In genomic region chr19:16607634-16608033, GRCm38 (mm10) we compare ENCODE assay signal across 21 mouse cellular contexts.
A peak's percentile ranks its signal among the peaks of the same experiment; 100 is the strongest.
DNase-seq lines count a peak whose midpoint lies in the region; ATAC-seq and TF ChIP-seq lines count a peak whose summit lies in the region.
"Had no signal": no experiment of that assay in that cellular context is flagged by ENCODE, and none has a peak within 500 bp of the region (broad histone marks: within the 10 kb centered on the region; RNA-seq: fewer than 3 reads in every experiment).

No protein-coding gene starts in this region.

- no peaks in the 10 kb centered on the region; the same call in 1 of the 2 replicates for H3K4me1 ChIP-seq in heart, adult 2 months (ENCODE audit: control insufficient read depth, insufficient read depth, low read length)
- H3K4me1 ChIP-seq in stomach, postnatal 0 days (replicated peaks; ENCODE audit: control insufficient read depth, insufficient read depth) = no peaks in the 10 kb centered on the region
- H3K4me1 ChIP-seq in midbrain, embryonic 10.5 days = no peaks in the 10 kb centered on the region
- H3K4me1 ChIP-seq: embryonic facial prominence, embryonic 13.5 days; embryonic facial prominence, embryonic 15.5 days; forebrain, embryonic 10.5 days; forebrain, embryonic 12.5 days had no signal

- H3K27me3 ChIP-seq in heart, adult 2 months (ENCODE audit: control insufficient read depth, insufficient read depth, low read length) = no peaks in the 10 kb centered on the region
- no peaks in the 10 kb centered on the region for H3K27me3 ChIP-seq in stomach, postnatal 0 days (ENCODE audit: control insufficient read depth, insufficient read depth, low read length)
- no peaks in the 10 kb centered on the region for H3K27me3 ChIP-seq in midbrain, embryonic 10.5 days (ENCODE audit: low read depth, poor library complexity, severe bottlenecking)
- H3K27me3 ChIP-seq: embryonic facial prominence, embryonic 13.5 days; embryonic facial prominence, embryonic 15.5 days; forebrain, embryonic 12.5 days had no signal

- no peak overlapping the region for H3K9ac ChIP-seq in heart, adult 2 months (ENCODE audit: low read depth, low read length)
- no peak overlapping the region for H3K9ac ChIP-seq in stomach, postnatal 0 days (ENCODE audit: low read length)
- H3K9ac ChIP-seq: embryonic facial prominence, embryonic 13.5 days; embryonic facial prominence, embryonic 15.5 days; forebrain, embryonic 12.5 days had no signal

- peak; percentile 53; the same call in 1 of the 2 replicates for ATAC-seq in stomach, postnatal 0 days (ENCODE audit: low FRiP score, low TSS enrichment)
- ATAC-seq: forebrain, embryonic 14.5 days had no signal

- H3K4me3 ChIP-seq in heart, adult 2 months = no peak overlapping the region
- no peak overlapping the region for H3K4me3 ChIP-seq in stomach, postnatal 0 days (ENCODE audit: low read depth, low read length)
- no peak overlapping the region for H3K4me3 ChIP-seq in midbrain, embryonic 10.5 days
- H3K4me3 ChIP-seq: embryonic facial prominence, embryonic 13.5 days; embryonic facial prominence, embryonic 15.5 days; erythroblast, embryonic 14.5 days; forebrain, embryonic 10.5 days; forebrain, embryonic 12.5 days had no signal

- TF ChIP-seq CTCF in heart, adult 2 months (IDR thresholded peaks at IDR 0.05) = no peak
- TF ChIP-seq CTCF in stomach, postnatal 0 days (IDR thresholded peaks at IDR 0.05; ENCODE audit: low read depth) = no peak

- DNase-seq in heart, adult 11 months = peak; percentile 77
- no peak for DNase-seq in heart, adult 2 months
- DNase-seq in lung, postnatal 25 days (ENCODE audit: low spot score) = peak; percentile 26
- DNase-seq in lung, postnatal 14 days = no peak
- no peak for DNase-seq in stomach, postnatal 0 days (ENCODE audit: low spot score)
- no peak for DNase-seq in midbrain, embryonic 10.5 days (ENCODE audit: low spot score)
- DNase-seq: adrenal gland, adult 2 months; adrenal gland, postnatal 25 days; cerebellum, adult 11 months; cerebellum, adult 18-20 months; cerebellum, adult 8-10 months; cerebellum, adult 9-11 months; cerebellum, postnatal 14 days; cerebellum, postnatal 36 days; embryo, embryonic 11 days had no signal

- no peak for TF ChIP-seq EP300 in heart, adult 2 months (IDR thresholded peaks at IDR 0.05; ENCODE audit: insufficient read depth, low read depth, low read length)
- TF ChIP-seq EP300 in stomach, postnatal 0 days (optimal IDR thresholded peaks at IDR 0.05) = no peak

- no peaks in the 10 kb centered on the region for H3K36me3 ChIP-seq in heart, adult 2 months (ENCODE audit: control insufficient read depth, insufficient read depth, low read length)
- H3K36me3 ChIP-seq in stomach, postnatal 0 days (ENCODE audit: control insufficient read depth, insufficient read depth, low read length) = no peaks in the 10 kb centered on the region
- H3K36me3 ChIP-seq in midbrain, embryonic 10.5 days = no peaks in the 10 kb centered on the region
- H3K36me3 ChIP-seq: embryonic facial prominence, embryonic 13.5 days; embryonic facial prominence, embryonic 15.5 days; forebrain, embryonic 10.5 days; forebrain, embryonic 12.5 days had no signal

- 89% methylated on average over 6 of the region's 6 CpGs for WGBS in heart, adult 2 months
- 62% methylated on average over 6 of the region's 6 CpGs for WGBS in stomach, postnatal 0 days
- WGBS in midbrain, embryonic 10.5 days = 94% methylated on average over 6 of the region's 6 CpGs

- intact Hi-C loops in heart, adult 2 months (cut with DNase I) = no loop called here

- H3K79me2 ChIP-seq in heart, adult 2 months (replicated peaks; ENCODE audit: control insufficient read depth, insufficient read depth, low read length) = no peaks in the 10 kb centered on the region

- no peak overlapping the region for H3K27ac ChIP-seq in heart, adult 2 months
- H3K27ac ChIP-seq in stomach, postnatal 0 days (replicated peaks) = no peak overlapping the region
- H3K27ac ChIP-seq in midbrain, embryonic 10.5 days (replicated peaks) = no peak overlapping the region
- H3K27ac ChIP-seq: embryonic facial prominence, embryonic 13.5 days; embryonic facial prominence, embryonic 15.5 days; forebrain, embryonic 10.5 days; forebrain, embryonic 12.5 days had no signal

- no peak overlapping the region for H3K4me2 ChIP-seq in stomach, postnatal 0 days (replicated peaks; ENCODE audit: low read depth)
- H3K4me2 ChIP-seq: embryonic facial prominence, embryonic 13.5 days; embryonic facial prominence, embryonic 15.5 days; forebrain, embryonic 12.5 days had no signal

- no peaks in the 10 kb centered on the region for H3K9me3 ChIP-seq in stomach, postnatal 0 days (ENCODE audit: control insufficient read depth, low read length)
- H3K9me3 ChIP-seq in midbrain, embryonic 10.5 days (replicated peaks) = no peaks in the 10 kb centered on the region
- H3K9me3 ChIP-seq: embryonic facial prominence, embryonic 13.5 days; embryonic facial prominence, embryonic 15.5 days; forebrain, embryonic 10.5 days; forebrain, embryonic 12.5 days had no signal

- TF ChIP-seq POLR2A in heart, adult 2 months (IDR thresholded peaks at IDR 0.05; ENCODE audit: insufficient read depth, low read depth, low read length) = no peak

Comparison
In these comparisons a context has a peak if more than half of its experiments do, and no peak if none do; other contexts are left out.
1. DNase-seq: peak in heart, adult 11 months (single experiment) and lung, postnatal 25 days (single experiment); none in heart, adult 2 months (0 of 2), lung, postnatal 14 days (single experiment), stomach, postnatal 0 days (single experiment) and midbrain, embryonic 10.5 days (single experiment).